Mouse (Mus musculus) urinary bladder, postnatal 10 days (tissue): ENCODE data around the gene Rassf8.

Experiments used
- DNase-seq: peaks from one replicate; pipeline ENCODE4 v3.0.0; 2022; ENCODE audit warnings: low spot score

Gene Rassf8

GRCm38 (mm10) chr6:145862321-145862720, 115.8 kb downstream of the Rassf8 start:
- no peak for DNase-seq

GRCm38 (mm10) chr6:145862739-145863064, 116.2 kb downstream of the Rassf8 start:
- DNase-seq: no peak

- no peak for DNase-seq
Observed at GRCm38 (mm10) chr6:145863065-145863971, 116.8 kb downstream of the Rassf8 start.

- DNase-seq: no peak
Observed at GRCm38 (mm10) chr6:145864171-145864570, 117.6 kb downstream of the Rassf8 start.

GRCm38 (mm10) chr6:145865289-145865885, 118.8 kb downstream of the Rassf8 start, which contains the start of gene Bhlhe41:
Gene Bhlhe41 (minus strand): TSS chr6:145865558.
- peak; percentile 41 for DNase-seq

- peak; percentile 77 for DNase-seq
Observed at GRCm38 (mm10) chr6:145865886-145866851, 119.6 kb downstream of the Rassf8 start.

- DNase-seq: no peak
Observed at GRCm38 (mm10) chr6:145867111-145867510, 120.6 kb downstream of the Rassf8 start.
